Mouse (Mus musculus): ENCODE results near the gene Elmod3.

The Elmod3 gene

DNA sequence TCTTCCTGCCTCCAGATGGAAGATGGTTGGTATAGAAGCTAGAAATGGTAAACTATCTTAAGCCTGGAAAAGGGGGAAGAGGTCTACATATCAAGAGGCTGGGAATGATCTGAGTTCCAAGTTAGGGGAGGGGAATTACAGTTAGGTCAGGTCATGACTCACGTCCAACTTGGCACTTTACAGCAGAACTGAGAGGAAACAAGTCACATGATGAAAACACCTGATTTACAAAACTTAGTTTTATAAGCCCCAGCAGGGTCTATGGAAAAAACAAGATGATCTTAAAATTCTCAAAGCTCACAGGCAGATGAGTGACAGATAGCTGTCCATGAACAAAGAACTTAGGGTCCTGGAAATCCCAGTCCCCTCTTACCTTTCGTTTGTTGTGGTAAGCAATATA, 16.9 kb upstream of the Elmod3 start:
- in situ Hi-C loops (cut with MboI, MseI): no loop called here

DNA sequence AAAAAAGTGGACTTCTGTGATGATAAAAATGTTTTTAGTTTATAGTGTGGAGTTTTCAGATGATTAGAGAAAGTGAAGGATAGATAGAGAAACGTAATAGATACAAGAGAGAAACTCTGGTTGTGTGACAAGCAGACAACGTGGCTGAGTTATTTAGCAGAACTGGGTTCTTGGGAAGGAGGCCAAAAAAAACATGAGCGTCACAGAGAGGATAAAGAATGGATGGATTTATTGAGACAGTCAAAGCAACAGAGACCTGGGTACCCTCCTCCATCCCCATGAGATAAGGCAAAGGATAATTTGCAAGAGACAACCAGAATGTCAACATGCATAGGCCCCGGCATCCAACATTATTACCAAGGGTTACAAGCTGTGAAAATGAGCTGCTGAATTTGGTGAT, 12.0 kb upstream of the Elmod3 start:
- in situ Hi-C loops (cut with MboI, MseI): no loop called here

DNA sequence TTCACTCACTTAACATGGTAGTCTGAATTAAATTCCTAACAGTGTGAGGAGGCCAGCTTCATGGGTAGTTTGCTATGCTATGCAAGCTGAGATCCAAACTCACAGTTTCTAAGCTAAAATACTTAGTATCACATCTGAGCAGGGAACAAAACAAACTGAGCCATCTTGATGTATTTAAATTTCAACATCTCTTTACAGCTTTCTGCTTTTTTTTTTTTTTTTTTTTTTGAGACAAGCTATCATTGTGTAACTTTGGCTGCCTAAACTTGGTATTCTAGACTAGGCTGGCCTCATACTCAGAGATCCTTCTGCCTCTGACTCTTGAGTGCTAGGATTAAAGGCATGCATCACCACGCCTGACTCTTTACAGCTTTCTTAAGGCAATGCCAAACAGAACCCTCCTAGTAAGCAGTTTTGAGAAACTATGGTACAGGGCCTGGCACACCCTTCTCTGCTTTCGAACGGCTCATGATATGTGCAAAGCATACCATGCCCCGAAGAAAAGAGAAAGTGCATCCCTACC, 10.5 kb upstream of the Elmod3 start:
- in situ Hi-C loops (cut with MboI, MseI): no loop called here

DNA sequence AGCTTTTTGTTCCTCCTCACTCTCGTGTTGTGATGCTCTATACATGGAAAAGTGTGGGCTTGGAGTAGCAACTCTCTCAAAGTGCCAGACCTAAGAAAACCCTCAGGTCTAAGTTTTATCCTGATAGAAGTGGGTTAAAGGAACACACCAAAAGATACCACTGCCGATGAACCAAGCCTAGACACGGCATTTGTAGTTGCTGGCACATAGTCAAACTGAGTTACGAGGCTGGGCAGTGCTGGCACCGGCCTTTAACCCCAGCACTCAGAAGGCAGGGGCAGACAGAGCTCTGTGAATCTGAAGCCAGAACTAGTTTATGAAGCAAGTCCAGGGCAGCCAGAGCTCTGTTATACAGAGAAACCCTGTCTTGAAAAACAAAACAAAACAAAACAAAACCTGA, 9.5 kb upstream of the Elmod3 start:
- in situ Hi-C loops (cut with MboI, MseI): no loop called here

DNA sequence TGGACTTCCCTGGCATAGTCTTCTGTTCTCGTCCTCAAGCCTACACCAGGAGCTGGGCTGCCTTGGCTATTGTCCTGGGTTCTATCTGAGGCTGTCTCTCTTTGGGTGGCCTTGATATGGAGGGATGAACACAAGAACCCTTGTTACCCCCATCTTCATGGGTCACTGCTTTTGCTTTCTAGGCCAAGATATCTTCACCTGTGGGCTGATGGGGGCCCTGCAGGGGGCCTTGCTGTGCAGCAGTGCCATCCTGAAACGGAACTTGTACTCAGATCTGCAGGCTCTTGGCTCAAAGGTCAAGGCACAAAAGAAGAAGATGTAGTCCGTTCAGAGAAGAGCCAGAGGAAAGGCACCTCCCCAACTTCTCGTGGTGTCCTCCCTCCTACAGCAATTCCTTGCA, 8.8 kb upstream of the Elmod3 start:
- in situ Hi-C loops (cut with MboI, MseI): no loop called here

DNA sequence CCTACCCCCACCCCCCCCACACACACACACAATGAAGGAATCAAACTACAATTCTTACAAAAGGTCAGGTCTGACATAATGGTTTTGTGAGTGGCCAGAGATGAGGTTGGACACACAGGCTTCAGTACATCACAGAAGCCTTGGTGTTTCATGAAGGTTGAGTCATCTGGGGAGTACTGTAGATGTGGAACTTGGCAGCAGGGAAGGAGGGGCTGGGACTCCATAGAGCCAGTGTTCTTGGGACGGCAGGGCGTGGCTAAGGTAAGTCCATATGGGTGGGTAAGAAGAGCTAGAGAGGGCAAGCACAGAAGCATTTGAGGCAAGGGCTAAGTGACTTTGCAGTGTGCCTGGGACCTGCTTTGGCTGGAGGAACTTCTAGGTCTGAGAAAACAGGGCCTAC, 5.9 kb upstream of the Elmod3 start:
- in situ Hi-C loops (cut with MboI, MseI): no loop called here

DNA sequence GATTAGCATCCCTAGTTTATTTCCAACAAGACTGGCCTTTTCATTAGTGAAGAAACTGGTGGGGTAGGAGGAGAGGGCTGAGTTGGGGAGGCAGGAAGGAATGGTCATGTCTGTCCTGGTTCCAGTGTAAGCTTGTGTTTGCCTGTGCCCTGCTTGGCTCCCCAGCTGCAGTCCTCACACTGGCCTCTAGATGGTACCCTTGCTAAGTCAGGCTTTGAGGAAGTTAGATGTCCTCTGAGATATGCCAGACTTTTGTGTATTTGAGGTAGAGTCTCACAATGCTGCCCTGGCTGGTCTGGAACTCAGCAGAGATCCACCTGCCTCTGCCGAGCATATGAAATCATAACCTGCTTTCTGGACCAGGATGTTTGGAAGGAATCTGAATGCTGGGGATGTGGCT, 3.5 kb upstream of the Elmod3 start:
- in situ Hi-C loops (cut with MboI, MseI): no loop called here

DNA sequence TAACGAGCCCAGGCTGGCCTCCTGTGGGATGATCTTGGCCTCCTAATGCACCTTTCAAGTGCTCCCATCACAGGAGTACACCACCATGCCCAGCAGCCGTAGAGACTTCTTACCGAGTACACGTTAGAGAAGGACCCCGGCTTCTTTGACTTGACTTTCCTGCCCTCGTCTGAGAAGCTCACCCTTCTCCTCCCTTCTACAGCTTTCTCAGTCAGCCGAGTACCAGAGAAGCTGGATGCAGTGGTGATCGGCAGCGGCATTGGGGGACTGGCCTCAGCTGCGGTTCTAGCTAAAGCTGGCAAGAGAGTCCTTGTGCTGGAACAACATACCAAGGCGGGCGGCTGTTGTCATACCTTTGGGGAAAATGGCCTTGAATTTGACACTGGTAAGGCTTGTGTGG, 2.6 kb upstream of the Elmod3 start:
- in situ Hi-C loops (cut with MboI, MseI): no loop called here

DNA sequence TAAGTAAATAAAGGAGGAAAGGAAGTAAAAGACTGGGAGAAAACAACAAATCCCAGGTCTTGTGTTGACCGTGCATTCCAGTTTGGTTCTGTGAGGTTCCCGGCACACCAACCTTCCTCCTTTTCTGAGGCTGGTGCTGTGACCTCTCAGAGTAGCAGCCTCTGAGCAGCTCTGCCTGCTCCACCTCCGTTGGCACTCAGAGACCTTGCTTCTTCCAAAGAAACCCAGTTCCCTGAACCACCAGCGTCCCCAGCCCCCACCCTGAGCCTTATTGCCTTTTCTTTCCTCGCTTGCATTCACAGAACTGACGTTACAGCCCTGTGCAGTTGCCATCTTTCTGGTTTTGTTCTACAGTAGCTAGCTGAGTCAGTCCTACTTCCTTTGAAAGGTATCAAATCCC, 2.0 kb upstream of the Elmod3 start:
- in situ Hi-C loops (cut with MboI, MseI): no loop called here

DNA sequence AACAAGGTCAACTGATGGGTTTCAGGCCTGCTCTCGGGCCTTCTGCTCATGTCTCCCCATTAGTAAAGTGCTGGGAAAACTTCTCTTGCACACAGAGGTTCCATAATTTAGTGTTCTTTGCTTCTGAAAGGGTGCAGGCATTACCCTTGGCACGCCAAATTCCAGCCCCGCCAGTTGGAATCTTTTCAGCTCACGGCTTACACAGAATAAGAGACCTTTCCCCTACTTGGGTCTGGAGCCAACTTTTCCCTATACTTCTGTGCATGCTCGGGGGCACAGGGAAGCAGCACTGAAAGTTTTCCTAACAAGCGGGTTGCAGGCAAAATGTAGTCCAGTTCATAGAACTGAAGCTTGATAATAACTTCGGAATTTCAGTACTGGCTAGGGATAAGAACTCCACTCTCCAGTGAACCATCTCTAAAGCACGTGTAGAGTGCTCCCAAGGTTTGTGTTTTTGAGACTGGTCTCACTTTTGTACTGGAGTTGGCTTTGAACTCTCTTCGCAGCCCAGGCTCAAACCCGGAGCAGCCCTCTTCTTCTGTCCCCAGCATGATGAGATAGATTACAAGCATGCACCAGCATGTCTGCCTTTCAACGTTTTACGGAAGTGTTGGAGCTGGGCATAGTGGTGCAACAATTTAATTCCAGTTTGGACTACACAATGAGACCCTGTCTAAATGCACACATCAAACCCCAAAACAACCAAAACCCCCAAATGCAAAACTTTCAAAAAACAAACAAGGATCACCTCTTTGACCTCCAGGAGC, 761 bp upstream of the Elmod3 start:
- in situ Hi-C loops (cut with MboI, MseI): no loop called here

DNA sequence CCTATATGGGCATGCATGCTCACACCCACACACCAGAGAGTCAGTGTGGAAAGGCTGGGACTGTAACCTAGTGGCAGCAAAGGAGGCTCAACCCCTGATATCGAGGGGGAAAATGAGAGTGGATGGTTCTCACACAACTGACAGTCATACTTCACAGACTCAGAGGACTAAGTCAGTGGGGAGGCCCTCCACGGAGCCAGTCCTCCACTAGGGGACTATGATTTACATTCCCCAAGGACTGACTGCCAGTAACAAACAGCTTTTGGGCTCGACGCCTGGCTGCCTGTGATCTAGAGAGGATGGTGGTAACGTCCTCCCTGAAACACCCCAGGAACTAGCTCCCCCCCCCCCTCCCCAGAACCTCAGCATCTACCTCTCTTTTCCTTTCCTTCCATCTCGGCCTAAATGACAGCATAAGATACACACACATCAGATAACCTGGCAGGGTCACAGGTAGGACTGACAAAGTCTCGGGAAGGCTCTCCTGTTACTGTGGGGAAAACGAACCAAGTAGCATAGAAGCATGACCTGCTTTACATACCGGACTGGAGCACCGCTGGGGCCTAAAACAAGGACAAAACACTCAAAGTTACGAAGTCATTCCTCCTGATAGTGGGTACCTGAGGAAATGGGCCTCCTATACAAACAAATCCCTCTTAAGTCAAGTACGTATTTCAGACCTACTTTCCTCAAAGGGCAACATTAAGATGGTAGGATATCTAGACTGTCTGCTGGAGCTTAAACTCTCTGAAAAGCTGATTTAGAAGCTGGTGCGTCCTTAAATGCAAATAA, 934 bp downstream of the Elmod3 start:
- in situ Hi-C loops (cut with MboI, MseI): no loop called here

DNA sequence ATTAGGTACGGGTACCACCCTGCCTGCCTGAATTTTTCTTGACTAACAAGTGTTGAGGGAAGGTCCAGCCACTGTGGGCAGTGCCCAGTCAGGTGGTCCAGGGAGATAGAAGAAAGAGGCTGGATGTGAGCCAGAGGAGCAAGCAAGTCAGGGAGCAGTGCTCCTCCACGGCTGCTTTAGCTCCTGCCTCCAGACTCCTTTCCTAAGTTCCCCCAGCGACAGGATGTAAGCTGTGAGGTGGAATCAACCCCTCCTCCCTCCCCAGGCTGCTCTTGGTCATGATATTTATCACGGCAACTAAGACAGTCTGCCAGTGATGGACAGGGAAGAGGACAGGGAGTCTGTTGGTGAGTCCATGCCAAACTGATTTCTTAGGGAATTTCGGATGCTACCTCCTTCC, 4.3 kb downstream of the Elmod3 start:
- in situ Hi-C loops (cut with MboI, MseI): no loop called here

DNA sequence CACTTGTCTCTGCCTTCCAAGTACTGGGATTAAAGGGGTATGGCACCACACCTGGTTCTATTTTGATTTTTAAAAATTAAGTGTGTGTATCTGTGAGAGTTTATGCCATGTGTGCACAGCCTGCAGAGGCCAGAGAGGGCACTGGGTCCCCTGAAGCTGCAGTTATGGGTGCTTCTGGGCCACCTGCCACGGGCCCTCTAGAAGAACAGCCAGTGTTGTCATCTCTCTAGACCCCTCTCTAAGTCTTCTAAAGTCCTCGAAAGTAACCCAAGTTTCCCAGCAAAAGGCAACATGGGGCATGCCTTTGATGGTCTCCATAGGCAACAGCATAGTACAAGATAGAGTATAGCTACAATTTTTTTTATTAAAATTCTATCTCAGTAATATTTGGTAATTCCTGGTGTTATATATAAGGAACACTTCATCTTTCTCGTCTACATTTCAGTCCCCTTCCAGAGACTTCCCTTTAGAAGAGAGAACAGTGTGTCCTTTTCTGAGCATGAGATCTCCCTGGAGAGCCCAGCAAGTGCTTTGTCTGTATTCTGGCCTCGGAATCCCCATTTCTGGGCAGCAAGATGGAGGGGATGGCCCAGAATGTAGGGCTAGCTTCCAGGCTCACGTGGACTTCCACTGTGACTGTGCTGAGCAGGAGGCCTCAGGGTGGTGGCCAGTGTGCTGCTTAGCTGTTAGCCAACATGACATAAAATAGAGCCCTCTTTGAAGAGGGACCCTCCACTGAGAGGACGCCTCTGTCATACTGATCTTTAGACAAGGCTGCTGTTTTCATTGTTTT, 5.0 kb downstream of the Elmod3 start:
- in situ Hi-C loops (cut with MboI, MseI): no loop called here

DNA sequence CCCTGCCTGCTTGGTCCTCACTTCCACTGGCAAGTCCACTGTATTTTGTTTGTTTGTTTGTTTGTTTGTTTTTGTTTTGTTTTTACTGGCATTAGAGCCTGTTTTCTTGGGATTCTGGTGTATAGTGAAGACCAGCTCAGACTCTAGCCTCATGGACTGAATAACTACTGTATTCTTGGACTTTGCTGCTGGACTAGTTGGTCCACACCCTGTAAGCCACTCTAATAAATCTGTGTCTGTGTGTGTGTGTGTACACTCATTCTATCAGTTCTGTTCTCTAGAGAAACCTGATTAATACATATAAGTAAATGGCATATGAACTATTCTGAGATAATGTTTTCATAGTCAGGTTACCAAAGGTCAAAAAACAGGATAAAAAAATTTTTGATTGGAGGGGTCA, 8.1 kb downstream of the Elmod3 start:
- in situ Hi-C loops (cut with MboI, MseI): no loop called here

DNA sequence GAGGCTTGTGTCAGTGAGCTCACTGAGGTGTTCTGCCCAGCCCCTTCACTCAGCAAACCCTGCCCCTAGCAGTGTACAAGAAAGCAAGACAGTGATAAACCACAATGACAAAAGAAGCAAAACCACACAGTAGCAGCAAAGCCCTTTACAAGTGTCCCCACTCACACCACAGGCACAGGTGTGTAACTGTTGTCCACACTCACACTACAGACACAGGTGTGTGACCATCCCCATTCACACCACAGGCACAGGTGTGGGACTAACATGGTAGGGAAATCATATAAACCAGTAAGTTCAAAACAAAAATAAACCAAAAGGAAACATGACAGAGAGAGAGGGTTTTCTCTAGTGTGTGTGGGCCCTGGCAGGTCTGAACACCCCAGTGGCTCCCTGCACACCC, 9.9 kb downstream of the Elmod3 start:
- in situ Hi-C loops (cut with MboI, MseI): no loop called here

DNA sequence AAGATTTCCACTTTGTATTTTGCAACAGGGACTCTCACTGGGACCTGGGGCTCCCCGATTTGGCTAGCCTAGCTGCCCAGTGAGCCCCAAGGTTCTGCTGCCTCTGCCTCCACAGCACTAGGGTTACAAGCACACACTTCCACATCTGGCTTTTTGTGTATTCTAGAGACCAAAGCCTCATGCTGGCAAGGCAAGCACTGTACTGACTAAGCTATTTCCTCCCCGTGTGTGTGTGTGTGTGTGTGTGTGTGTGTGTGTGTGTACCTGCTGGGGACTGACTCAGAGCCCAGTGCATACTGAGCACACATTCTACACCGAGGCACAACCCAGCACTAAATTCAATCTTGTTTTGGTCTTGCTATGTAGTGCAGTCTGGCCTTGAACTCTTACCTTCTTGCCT, 11.5 kb downstream of the Elmod3 start:
- in situ Hi-C loops (cut with MboI, MseI): no loop called here

DNA sequence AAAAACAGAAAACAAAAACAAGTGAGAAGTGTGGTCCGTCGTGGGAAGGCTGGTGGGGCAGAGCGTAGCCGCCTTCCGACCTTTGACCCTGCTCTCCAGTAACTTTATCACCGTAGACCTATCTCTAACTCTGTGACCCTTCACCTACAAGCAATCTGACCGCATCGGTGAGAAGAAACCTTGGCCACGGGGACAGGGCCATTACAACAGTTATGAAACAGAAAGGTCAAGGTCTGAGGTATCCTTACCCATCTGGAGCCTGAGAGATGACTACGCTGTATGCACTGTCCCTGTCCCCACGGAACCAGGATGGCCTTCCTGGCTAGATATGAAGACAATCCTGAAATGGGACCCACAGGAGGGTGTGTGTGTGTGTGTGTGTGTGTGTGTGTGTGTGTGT, 14.1 kb downstream of the Elmod3 start:
- in situ Hi-C loops (cut with MboI, MseI): no loop called here

DNA sequence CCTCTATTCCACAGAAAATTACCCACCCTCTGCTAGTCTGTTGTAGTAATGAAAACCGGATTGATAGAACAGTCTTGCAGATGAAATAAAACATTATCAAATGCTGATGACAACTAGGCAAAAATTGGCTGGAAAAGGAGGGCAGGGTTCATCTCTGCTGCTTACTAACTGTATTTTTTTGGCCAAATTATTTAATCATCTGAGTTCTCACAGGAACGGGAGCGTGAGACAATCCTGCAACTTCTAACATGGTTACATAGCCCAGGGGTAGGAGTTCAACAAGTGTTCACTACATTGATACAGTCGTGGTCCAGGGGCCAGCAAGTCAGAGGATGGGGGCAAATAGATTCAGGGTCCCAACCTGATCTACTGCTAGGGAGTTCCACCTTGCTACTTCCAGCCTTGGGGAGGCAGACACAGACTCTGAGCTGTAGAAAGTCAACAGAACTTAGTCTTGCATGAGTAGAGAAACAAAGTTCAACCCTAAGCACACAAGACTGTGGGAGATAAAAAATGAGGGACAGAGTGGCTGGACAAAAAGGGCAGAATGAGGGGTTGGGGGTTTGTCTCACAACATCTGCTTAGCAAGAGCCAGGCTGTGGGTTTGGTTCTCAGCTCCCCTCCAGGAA, 14.9 kb downstream of the Elmod3 start:
- in situ Hi-C loops (cut with MboI, MseI): no loop called here

DNA sequence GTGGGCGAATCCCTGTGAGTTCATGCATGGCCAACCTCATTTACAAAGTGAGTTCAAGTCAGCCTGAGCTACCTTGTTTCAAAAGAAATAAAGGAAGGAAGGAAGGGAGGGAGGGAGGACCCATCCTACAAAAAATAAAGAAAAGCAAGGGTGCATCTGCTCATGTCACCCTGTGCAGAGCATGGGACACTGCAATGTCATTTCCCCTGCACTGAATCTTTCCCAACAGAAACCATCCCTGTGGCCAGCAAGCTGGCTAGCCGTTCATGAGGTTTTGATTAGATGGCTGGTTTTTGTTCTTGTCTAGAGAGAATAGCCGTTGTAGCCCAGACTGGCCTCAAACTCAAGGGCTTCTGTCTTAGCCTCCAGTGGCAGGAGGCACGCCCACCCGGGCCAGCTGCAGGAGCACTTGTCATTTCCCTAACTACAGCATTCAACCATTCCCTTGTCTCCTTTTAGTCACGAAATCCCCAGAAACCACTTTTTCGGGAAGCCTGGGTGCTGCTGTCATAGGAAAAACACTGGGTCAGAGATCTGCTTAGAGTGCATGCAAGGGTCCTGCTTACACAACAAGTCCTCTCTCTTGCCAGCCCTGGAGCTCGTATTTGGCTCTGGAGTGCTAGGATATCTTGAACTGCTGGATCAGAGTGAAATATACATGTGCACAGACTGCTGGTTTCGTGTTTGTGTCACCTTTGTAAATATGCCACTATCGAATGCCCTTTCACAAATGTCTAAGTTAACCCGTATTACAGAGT, 16.4 kb downstream of the Elmod3 start:
- in situ Hi-C loops (cut with MboI, MseI): no loop called here

DNA sequence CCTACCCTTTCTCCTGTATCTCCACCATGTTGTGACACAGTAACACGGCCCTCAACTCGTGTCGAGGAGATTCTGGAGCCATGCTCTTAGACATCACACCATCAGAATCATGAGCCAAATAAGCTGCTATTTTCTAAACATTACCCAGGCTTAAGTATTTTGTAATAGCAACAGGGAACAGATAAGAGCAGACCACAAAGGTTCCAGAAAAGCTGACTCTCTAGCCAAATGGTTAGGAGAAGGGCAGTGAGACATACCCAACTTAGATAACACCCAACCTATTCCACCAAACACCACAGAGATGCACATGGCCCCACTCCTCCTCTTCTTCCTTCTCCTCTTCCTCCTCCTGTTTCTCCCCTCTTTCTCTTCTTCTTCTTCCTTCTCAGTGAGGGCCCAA, 22.2 kb downstream of the Elmod3 start:
- in situ Hi-C loops (cut with MboI, MseI): no loop called here

DNA sequence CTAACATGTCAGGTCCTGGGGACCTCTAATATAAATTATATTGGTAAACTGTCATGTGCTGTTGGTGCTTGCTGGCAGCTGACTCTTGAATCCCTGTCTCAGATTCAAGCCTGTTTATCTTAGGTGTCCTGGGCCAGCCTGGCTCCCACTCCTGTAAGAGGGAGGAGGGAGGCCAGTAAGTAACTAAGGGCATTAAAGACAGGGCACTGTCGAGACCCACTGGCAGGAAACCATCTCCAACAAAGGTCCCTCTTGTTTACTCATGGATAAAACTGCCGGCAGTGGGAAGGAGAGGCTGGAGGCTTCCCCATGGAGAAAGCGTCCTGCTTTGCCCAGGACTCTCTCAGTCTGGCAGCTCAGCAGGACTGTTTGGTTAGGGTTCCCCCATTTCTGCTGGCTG, 26.4 kb downstream of the Elmod3 start:
- in situ Hi-C loops (cut with MboI, MseI): no loop called here

Measured in regulatory T cell (primary cell).